Mouse (Mus musculus): ENCODE measurements around the gene Olfr487. TPM values are rescaled to one million over a fixed set of nuclear protein-coding genes. Genes with fewer than 3 reads are reported as not detected.
"Not testable (repeated sequence)": the region's sequence is repeated elsewhere in the genome, so short reads cannot be mapped to it uniquely, and the experiment has no call there.

Olfr487 gene
- polyA plus RNA-seq (2012; rRNA removed): not detected in 2 replicates

DNA sequence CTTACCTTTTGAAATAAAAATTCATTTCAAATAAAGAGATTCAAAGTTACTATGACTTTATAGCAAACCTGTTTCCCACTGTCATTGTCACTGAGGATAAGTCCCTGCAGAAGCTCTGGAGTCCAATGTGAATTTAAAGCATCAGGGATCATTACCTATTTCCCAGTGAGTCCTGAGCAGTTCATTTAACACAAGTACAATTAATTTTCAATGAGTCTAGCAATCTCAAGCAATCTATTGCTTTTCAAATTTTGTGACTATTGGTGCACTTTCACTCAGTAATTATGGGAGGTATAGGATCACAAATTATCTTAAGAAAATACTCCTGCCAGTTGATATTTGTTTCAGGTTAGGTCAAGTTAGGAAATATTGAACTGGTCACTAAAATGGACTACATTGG, at the start of gene Olfr487:
Olfr487 (minus strand) TSS at position 101 of the 400 bp plus-strand sequence.
- not testable (repeated sequence) for DNase-seq (ENCODE audit: low spot score)

DNA sequence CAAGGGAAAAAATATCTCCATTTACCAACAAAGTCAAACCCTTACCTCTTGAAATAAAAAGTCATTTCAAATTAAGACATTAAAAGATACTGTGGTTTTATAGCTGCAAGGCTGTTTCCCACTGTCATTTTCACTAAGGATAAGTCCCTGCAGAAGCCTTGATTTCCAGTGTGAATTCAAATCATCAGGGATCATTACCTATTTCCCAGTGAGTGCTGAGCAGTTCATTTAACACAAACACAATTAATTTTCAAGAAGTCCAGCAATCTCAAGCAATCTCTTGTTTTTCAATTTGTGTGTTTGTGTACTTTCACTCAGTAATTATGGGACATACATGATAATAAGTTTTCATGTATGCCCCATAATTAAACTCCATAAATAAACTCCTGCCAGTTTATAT, 43.8 kb upstream of the Olfr487 start, which contains the start of gene Olfr488:
Olfr488 (minus strand) TSS at position 101 of the 400 bp plus-strand sequence.
- DNase-seq (ENCODE audit: low spot score): no peak

DNA sequence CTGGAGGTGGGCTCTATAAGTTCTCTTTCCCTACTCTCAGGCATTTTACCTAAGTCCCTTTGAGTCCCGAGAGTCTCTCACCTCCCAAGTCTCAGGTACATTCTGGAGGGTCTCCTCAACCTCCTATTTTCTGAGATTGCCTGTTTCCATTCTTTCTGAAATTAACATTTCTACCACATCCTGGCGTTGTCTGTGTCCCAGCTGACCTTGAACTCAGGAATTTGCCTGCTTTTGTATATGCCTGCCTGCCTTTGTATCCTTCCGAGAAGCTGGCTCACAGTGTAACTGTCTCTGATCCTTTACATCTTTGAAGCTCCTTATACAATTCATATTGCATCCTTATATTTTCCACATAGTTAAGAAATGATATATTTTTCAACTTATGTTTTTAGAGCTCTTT, 19.1 kb upstream of the Olfr487 start:
- DNase-seq (ENCODE audit: low spot score): no peak

DNA sequence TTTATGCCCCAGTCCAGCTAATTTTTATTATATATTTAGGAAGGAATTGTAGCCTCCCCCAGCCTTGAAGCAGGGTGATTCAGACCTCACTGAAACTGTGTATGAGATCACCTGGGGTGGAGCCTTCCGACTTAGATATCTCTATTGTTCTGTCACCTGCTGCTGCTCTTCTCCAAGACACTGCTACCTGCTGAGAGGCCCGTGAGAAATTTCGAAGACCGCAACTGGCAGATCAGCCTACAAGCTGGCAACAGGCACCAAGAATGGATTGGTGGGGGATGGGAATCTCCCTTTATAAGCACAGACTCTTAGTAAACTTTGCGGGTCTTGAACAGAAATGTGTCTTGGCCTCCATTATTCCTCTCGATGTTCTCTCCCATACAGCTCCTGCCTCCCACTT, 17.5 kb downstream of the Olfr487 start:
- DNase-seq (ENCODE audit: low spot score): no peak

DNA sequence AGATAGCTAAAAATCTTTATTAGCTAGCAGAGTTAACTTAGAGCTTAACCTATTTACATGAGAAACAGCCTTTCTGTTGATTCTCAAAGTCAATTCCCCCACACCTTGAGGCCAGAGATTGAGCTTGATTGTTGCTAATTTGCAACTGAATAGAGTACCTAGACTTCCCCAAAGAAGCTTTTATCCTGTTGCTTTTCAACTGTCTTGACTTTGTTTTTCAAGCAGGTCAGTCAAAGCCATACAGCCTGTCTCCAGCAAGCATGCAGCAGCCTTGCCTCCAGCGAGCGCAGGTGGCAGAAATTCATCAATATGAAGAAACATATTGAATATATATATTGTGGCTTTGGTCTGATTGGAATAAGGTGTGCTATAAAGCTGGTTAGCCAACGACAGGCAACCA, 18.1 kb downstream of the Olfr487 start:
- not testable (repeated sequence) for DNase-seq (ENCODE audit: low spot score)

DNA sequence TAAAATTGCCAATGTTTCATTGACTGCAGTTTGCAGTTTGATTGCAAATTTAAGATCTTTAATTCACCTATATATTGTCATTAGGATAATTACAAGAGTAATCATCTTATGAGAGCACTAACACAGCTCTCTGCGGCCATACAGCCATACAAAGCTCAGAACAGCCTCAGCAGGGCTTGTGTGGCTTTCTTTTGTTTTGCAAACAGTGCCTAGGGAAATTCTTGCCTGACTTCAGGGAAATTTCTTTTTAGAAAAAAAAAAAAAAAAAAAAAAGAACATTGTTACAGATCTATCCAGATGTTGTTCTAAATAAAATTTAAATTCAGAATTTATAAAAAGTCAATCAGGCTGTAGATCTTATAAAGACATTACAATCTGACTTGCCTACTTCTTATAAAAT, 21.7 kb downstream of the Olfr487 start:
- DNase-seq (ENCODE audit: low spot score): not testable (repeated sequence)

DNA sequence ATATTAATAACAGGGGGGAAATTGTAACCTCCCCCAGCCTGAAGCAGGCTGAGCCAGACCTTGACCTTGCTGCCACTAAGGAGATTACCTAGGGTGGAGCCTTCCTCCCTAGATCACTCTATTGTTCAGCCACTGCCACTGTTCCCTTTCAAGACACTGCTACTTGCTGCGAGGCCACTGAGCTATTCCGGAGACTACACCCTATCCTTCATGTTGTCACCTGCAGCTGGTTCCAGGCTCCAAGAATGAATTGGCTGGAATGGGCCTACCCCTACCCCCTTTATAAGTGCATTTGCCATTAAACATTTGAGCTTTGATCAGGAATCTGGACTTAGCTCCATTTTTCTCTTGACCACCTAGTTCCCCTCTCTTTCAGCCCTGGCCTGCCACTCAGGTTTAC, 23.2 kb downstream of the Olfr487 start:
- DNase-seq (ENCODE audit: low spot score): not testable (repeated sequence)

DNA sequence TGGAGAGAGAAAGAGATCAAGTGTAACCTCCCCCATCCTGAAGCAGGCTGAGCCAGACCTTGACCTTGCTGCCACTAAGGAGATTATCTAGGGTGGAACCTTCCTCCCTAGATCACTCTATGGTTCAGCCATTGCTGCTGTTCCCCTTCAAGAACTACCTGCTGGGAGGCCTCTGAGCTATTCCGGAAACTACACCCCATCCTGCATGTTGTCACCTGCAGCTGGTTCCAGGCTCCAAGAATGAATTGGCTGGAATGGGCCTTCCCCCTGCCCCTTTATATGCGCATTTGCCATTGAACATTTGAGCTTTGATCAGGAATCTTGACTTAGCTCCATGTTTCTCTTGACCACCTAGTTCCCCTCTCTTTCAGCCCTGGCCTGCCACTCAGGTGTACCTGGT, 29.2 kb downstream of the Olfr487 start:
- DNase-seq (ENCODE audit: low spot score): not testable (repeated sequence)

DNA sequence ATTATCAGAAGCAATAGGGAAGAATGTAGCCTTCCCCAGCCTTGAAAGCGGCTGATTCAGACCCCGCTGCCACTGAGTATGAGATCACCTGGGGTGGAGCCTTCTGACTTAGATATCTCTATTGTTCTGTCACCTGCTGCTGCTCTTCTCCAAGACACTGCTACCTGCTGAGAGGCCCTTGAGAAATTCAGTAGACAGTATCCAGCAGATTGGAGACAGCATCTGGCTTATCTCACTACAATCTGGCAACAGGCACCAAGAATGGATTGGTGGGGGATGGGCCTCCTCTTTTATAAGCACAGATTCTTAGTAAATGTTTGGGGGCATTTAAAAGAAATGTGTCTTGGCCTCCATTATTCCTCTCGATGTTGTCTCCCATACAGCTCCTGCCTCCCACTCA, 30.0 kb downstream of the Olfr487 start:
- DNase-seq (ENCODE audit: low spot score): not testable (repeated sequence)

DNA sequence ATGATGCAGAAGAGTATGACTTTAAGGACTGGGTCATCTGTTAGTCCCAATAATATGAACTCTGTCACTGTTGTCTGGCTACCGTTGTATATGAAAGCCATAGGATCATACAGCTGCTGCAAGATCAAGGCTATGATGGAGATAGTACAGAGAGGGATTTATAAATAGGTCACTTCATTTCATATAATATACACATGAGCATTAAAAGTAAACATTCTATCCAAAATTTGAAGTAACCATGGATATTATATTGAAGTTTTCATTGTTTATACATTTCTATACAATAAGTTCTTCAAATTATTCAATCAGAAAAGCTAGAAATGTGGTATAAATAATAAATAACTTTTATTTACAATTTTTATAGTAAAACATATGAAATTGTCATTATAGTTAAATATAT, 41.8 kb downstream of the Olfr487 start, which contains the start of gene Olfr486:
Olfr486 (minus strand) TSS at position 101 of the 400 bp plus-strand sequence.
- not testable (repeated sequence) for DNase-seq (ENCODE audit: low spot score)

DNA sequence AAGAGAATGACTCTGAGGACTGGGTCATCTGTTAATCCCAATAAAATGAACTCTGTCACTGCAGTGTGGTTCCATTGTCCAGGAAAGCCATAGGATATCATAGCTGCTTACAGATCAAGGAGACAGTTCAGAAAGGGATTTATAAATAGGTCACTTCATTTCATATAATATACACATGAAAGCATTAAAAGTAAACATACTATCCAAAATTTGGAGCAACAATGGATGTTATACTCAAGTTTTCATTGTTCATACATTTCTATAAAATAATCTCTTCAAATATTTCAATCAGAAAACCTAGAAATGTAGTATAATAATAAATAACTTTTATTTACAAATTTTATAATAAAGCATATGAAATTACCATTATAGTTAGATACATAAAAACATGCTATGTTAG, 54.7 kb downstream of the Olfr487 start, which contains the start of gene Olfr485:
Olfr485 (minus strand) TSS at position 101 of the 400 bp plus-strand sequence.
- no peak for DNase-seq (ENCODE audit: low spot score)

Other genes starting within 250 kb of the Olfr487 start
- gene Olfr476, start 249.8 kb downstream of the Olfr487 start, polyA plus RNA-seq (2012; rRNA removed): not detected in 2 replicates
- not detected in 2 replicates for gene Olfr477, start 227.9 kb downstream of the Olfr487 start, polyA plus RNA-seq (2012; rRNA removed)
- gene Olfr478, start 180.6 kb downstream of the Olfr487 start, polyA plus RNA-seq (2012; rRNA removed): not detected in 2 replicates
- not detected in 2 replicates for gene Olfr479, start 163.9 kb downstream of the Olfr487 start, polyA plus RNA-seq (2012; rRNA removed)
- gene Olfr480, start 147.3 kb downstream of the Olfr487 start, polyA plus RNA-seq (2012; rRNA removed): not detected in 2 replicates
- gene Olfr481, start 134.8 kb downstream of the Olfr487 start, polyA plus RNA-seq (2012; rRNA removed): not detected in 2 replicates
- 0.06 and 0.07 TPM in 2 replicates for gene Olfr482, start 117.0 kb downstream of the Olfr487 start, polyA plus RNA-seq (2012; rRNA removed)
- not detected in 2 replicates for gene Olfr483, start 113.8 kb downstream of the Olfr487 start, polyA plus RNA-seq (2012; rRNA removed)
- gene Olfr484, start 87.2 kb downstream of the Olfr487 start, polyA plus RNA-seq (2012; rRNA removed): not detected in 2 replicates
- gene Olfr485, start 54.8 kb downstream of the Olfr487 start, polyA plus RNA-seq (2012; rRNA removed): not detected in 2 replicates
- gene Olfr486, start 41.9 kb downstream of the Olfr487 start, polyA plus RNA-seq (2012; rRNA removed): not detected in 2 replicates
- gene Olfr488, start 43.7 kb upstream of the Olfr487 start, polyA plus RNA-seq (2012; rRNA removed): not detected in 2 replicates
- not detected in 2 replicates for gene Olfr490, start 74.3 kb upstream of the Olfr487 start, polyA plus RNA-seq (2012; rRNA removed)
- gene Olfr491, start 98.8 kb upstream of the Olfr487 start, polyA plus RNA-seq (2012; rRNA removed): not detected in 2 replicates
- gene Olfr492, start 109.0 kb upstream of the Olfr487 start, polyA plus RNA-seq (2012; rRNA removed): not detected in 2 replicates
- not detected in 2 replicates for gene Olfr493, start 132.3 kb upstream of the Olfr487 start, polyA plus RNA-seq (2012; rRNA removed)
- not detected in 2 replicates for gene Olfr494, start 150.7 kb upstream of the Olfr487 start, polyA plus RNA-seq (2012; rRNA removed)
- not detected in 2 replicates for gene Olfr495, start 178.5 kb upstream of the Olfr487 start, polyA plus RNA-seq (2012; rRNA removed)
- gene Olfr497, start 205.8 kb upstream of the Olfr487 start, polyA plus RNA-seq (2012; rRNA removed): not detected in 2 replicates